Mouse (Mus musculus) right cerebral cortex, postnatal 36 days (tissue): ENCODE results near the gene Hist1h3f.

Experiments
- DNase-seq, 2 experiments: peaks; one replicate each; pipeline ENCODE4 v3.0.0; 2022; ENCODE audit warnings: low spot score in 2 of 2, mixed read lengths in 1 of 2

Hist1h3f gene

DNA sequence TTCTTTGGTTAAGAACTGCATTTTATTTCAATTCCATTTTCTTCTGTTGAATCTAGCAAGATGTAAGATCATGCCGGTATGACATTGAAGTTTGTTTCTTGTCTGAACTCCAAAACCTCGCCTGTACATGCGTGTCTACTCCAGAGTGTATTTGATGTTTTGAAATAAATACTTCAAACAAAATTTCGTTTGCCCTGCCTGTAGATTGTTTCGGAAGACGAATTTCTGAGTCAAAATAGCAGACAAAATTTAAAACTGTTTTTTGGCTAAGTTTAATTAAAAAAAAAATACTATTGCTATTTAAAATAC lies 25.6 kb upstream of the Hist1h3f start:
- DNase-seq: no peak

DNA sequence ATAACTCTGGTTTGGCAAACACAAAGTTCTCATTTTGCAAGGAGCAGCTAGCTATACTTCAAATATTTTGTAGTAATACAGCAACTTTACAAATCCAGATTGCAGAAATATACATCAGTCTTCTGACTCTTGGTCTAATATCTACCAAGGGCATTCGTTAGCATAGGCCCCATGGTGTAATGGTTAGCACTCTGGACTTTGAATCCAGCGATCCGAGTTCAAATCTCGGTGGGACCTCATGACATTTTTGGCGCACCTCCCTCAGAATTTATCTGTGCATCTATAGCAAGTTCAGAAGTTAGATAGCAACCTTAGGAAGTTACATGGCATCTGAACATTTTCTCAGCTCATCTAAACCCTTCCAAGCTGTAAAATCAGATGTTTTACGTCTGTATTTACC lies 25.0 kb upstream of the Hist1h3f start:
- peak; percentile 71 to 77 for DNase-seq

DNA sequence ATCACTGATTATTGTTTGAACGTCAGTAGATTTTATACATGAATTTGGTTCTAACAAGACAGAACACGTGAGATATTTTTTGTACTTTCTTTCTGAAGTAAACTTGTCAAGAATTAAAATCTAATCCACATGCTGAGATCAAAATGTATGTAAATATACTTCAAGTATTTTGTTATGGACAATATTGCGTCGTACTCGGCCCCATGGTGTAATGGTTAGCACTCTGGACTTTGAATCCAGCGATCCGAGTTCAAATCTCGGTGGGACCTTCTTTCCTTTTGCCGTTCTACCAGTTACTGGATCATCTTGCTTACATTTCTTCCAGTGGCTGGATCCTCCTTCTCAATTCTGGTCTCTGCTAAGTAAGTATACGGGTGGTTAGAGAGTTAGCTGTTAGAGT lies 24.4 kb upstream of the Hist1h3f start:
- DNase-seq: peak; percentile 71 to 76

DNA sequence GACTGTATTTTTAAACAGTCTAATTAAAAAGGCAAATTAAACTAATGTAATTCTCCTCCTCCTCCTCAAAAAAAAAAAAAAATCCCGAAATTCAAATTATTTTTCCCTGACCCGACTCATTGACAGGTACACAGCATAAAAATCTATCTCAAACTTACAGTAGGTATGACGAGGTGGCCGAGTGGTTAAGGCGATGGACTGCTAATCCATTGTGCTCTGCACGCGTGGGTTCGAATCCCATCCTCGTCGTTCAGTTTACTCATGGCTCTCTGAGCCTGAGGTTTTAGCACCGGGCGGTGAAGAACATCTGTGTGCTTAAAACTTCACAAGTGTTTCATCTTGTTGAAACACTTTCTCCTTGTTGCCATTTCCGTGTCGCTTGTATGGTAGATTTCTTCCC lies 22.1 kb upstream of the Hist1h3f start:
- peak; percentile 69 to 77 for DNase-seq

DNA sequence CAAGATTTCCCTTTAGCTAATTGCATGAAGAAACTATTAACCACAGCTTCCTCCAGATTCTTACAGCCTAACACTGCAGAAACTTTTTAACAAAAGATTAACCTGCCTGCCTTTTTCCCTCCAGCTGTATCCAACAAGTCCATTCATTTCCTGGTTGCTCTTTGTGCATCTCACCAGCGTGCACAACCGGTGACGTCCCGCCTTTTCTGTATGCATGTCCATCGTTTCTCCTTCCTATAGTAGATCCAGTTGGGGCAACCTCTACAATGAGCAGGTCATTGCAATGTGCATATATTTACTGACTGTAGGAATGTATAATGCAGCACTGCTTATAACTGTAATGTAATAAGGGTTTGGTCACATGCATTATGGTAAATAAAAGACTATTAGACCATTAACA lies 19.9 kb upstream of the Hist1h3f start:
- no peak for DNase-seq

DNA sequence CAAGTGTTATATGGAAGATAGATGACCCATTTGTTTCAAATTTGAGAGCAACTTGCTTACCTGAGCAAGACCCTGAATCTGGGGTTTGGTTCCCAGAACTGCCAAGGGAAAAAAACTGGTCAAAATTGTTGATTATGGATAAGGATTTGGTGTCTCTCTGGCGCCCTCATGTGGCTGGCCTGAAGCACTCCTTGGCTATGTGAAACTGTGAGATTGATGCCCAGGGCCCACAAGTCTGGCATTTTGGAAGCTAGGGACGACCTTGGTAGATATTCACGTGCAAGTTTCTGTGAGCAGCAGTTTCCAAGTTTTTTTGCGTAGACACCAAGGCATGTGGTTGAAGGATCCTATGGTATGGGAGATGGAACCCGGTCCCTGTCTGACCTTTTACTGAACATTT lies 19.2 kb upstream of the Hist1h3f start:
- DNase-seq: peak in 1 of 2 experiments; percentile 26

DNA sequence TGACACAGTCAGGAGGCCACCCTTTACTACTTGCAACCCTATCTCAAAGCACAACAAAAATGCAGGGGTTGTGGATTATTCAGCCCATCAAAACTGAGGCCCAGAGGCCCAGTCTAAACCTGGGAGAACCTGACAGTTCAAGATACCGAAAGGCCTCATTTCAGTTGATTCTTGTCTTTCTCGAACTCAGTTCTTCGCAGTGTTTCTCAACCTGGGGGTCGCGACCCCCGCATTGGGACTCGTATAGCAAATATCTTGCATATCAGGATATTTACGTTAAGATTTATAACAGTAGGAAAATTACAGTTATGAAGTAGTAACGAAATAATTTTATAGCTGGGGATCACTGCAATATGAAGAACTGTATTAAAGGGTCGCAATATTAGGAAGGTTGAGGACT lies 18.0 kb upstream of the Hist1h3f start:
- DNase-seq: no peak

DNA sequence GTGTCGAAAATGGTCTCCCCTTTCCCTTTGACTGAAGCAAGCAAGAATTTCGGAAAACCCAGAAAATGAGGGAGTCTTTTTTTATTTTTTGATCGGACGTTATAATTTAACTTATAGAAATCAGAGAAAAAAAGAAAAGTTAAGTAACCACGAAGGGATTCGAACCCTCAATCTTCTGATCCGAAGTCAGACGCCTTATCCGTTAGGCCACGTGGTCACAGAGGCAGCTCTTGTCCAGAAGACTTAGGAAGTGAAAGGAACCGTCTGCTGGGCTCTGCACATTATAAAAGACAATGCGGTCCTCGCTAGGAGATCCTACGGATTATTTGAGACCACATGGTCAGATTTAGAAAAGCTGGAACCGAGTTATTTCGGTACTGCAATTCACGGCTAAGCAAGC lies 17.5 kb upstream of the Hist1h3f start:
- DNase-seq: peak; percentile 84 to 88

DNA sequence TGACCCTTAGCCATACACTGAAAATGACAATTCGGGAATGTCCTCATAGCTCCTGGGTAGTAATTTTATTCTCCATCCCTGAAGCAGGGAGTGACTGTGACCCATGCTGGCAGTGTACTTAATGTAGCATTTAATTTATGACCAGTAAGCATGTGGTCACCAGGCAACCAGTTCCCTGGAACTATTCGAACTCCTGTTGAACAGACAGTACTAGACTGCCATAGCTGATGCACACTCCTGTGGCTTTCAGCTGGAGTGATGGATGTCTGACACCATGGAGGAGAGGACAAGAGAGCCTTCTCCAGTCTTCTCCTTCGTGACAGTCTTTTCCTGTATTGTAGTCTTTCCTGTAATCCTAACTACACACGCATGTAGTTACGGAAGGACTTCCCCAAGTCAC lies 14.8 kb upstream of the Hist1h3f start:
- DNase-seq: no peak

DNA sequence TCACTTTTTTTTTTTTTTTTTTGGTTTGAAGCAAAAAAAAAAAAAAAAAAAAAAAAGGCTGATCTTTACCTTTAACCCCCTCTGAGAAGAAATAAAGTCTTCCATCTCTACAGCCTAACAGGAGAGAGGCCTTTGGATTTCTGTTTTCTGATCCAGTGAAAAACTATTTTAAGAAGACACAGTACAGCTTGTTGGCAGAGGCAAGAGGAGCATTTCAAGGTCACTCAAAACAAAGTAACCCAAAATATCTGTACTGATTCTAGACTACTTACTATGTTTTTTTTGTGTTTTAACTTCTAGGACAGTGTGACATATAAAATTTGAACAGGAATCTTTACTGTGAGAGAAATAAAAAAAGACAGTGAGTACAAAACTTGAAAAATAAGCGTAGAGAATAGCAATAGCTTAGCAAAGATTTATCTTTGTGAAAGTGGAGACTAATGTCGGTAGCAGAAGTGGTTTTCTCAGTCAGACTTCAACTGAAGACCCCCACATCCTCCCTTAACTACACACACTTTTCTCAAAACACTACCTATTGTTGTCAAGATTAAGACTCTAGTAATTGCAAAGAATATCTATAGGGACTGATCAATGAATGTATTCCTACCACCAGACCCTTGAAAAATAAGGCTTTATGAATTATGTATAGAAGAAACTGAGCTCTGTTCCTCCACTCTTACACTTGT lies 14.2 kb upstream of the Hist1h3f start:
- DNase-seq: no peak

DNA sequence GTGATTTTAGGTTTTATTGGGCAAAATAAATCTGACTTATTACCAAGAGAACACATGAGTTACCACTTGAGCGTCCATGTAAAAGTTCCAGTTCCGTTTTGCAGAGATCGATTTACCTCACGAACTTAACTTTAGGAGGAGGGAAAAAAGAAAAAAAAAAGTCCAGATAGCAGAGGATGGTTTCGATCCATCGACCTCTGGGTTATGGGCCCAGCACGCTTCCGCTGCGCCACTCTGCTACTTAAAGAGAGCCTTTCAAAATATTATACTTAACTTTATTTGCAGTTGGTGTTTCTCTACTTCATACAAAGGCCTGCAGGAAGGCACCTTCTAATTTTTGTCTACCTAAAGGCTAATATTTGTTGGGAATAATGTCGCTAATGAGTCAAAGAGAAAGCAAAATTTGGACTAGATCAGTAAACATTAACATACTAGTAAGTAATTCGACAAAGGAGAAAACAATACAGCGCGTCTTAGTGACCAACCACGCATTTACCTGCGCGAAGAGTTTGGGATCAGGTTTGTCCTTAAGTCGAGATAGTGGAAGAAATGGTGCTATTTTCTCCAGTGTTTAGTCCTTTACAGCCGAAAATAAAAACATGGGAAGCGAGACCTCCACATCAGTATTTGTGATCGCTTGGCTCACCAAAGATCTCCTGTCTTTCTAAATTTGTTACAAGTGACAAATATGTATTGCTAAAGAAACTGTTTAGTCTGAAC lies 13.5 kb upstream of the Hist1h3f start:
- peak; percentile 36 to 49 for DNase-seq

DNA sequence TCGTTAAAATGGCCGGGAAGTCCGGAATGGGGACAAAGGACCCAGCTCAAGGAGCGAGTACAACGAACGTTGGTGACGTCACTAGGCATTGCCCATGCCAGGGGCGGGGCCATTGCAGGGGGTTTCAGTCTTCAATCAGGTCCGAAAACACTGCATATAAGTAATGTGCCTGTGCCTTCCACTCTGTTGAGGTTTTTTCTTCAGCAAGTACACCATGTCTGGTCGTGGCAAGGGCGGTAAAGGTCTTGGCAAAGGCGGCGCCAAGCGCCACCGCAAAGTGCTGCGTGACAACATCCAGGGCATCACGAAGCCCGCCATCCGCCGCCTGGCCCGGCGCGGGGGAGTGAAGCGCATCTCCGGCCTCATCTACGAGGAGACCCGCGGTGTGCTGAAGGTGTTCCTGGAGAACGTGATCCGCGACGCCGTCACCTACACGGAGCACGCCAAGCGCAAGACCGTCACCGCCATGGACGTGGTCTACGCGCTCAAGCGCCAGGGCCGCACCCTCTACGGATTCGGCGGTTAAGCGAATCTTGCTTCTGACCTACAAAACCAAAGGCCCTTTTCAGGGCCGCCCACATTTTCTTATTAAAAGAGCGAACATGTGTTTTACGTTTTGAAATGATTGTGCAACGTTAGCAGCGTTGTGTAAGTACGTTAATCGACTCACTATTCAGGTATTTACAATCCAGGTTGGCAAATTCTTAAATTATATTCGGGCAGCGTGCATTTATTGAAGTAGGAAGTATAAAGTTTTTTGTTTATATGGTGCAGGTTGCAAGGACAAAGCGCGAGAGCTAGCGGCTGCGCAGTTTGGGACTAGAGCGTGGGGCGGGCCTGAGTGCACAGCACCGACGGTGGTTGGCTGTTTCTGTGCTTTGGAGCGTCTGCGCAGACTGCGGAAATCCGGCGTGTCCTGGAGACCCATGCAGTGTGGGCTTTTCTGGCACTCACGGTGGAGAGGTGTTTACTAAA lies 12.7 kb upstream of the Hist1h3f start, which contains the start of gene Hist1h4h:
Gene Hist1h4h (plus strand): TSS at position 150 of the 975 bp plus-strand sequence.
- peak; percentile 95 to 97 for DNase-seq

DNA sequence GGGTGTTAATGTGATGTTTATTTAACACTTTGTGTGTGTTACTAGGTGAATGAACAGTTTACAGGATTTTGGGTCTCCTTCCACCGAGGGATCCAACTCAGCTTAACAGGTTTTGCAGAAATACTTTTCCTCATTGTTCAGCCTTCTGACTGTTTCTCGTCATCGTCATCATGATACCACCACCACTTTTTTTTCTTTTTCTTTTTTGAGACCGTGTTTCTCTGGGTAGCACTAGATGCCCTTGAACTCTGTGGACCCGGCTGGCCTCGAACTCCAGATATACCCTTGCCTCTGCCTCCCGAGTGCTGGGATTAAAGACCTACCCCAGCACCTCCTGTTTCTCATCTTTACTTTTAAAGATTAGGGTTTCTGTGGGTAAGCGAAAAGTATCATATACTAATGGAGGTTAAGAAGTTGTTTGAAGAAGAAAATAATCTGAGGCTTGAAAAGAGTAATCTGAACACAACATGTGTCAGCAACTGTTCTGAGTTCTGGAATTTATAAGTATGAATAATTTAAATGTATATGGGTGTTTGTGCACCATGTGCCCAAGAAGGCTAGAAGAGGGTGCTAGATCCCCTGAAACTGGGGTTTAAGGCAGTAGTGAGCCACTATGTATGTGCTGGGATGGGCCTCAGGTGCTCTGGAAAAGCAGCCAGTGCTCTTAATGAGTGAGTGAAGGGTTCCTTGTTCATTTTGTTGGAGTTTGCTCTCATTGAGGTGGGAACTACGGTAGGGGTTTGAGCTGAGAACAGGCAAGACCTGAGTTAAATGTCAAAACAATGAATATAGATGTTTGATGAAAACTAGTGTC lies 11.4 kb upstream of the Hist1h3f start:
- DNase-seq: no peak

DNA sequence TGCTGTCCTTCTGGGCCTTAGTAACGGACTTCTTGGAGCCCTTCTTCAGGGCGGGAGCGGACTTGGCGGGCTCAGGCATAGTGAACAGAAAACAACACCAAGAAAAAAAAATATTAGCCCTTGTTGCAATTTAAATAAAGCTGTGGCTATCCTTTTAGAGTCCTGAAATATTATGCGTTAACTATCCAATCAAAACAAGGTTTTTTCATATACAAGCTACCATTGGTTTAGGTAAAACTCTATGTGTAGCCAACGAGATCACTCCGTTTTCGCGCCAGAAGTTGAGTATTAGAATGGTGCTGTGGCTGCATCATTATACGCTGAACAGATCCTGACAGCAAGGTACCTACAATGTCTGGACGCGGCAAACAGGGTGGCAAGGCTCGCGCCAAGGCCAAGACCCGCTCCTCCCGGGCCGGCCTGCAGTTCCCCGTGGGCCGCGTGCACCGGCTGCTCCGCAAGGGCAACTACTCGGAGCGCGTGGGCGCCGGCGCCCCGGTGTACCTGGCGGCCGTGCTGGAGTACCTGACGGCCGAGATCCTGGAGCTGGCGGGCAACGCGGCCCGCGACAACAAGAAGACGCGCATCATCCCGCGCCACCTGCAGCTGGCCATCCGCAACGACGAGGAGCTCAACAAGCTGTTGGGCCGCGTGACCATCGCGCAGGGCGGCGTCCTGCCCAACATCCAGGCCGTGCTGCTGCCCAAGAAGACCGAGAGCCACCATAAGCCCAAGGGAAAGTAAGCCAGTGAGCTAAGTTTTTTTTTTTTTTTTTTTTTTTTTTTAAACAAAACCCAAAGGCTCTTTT lies 10.1 kb upstream of the Hist1h3f start, which contains the start of gene Hist1h2af:
Gene Hist1h2af (plus strand): TSS at position 347 of the 808 bp plus-strand sequence.
- peak; percentile 72 to 81 for DNase-seq

DNA sequence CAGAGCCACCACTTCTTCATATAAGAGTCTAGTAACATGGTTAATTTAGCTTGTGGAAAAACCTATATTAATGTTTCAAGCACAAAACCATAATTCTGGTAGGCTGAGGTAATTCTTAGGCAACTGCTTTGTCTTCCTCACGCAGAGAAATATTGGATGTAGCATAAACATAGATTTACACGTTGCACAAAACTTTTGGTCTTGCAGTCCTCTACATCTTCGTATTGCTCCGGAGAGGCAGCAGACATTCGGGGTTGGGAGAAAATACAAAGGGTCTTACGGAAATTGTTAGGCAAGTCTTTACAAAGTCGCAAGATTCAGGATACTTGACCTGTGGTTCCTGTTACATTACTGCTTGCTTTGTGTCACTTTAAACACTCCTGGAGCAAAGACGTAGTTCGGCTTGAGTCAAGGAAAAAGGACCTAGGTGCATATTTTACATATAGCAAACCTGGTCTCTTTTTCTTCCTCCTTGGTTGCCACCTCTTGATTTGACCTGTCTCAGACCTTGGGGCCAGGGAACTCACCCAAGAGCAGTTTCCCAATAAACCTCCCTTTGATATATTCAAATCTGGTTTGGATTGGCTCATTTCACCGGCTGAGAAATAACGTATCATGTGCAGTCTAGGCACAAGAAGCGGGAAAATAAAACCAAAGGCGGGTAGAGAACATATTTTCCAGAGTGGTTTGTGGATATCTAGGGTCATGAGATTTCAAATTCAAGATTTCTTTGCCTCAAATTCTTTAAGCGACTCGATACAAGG lies 9.3 kb upstream of the Hist1h3f start:
- DNase-seq: no peak

DNA sequence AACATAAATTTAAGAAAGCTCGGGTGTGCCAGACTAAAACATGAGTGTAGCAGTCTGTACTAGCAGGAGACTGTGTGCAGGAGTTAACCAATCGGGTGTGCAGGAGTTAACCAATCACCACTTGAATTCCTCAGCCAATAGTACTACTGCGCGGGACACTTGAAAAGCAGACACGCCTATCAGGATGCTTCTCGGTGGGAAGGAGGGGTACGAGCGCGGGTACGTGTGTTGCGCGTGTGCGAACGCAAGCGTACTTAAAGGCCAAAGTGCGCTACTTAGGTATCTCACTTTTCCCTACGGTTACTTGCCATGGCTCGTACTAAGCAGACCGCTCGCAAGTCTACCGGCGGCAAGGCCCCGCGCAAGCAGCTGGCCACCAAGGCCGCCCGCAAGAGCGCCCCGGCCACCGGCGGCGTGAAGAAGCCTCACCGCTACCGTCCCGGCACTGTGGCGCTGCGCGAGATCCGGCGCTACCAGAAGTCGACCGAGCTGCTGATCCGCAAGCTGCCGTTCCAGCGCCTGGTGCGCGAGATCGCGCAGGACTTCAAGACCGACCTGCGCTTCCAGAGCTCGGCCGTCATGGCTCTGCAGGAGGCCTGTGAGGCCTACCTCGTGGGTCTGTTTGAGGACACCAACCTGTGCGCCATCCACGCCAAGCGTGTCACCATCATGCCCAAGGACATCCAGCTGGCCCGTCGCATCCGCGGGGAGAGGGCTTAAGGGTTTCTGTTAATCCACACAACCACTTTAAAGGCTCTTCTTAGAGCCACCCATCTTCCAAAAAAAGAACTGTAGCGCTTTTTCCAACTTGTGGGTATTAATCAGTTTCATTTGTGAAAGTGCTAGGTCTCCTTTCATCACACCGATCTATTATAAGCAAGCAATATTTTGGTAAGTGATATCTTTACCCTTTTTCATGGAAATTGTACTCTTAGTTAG lies 8.4 kb upstream of the Hist1h3f start, which contains the start of gene Hist1h3g:
Gene Hist1h3g (plus strand): TSS at position 286 of the 939 bp plus-strand sequence.
- DNase-seq: peak; percentile 86 to 94

DNA sequence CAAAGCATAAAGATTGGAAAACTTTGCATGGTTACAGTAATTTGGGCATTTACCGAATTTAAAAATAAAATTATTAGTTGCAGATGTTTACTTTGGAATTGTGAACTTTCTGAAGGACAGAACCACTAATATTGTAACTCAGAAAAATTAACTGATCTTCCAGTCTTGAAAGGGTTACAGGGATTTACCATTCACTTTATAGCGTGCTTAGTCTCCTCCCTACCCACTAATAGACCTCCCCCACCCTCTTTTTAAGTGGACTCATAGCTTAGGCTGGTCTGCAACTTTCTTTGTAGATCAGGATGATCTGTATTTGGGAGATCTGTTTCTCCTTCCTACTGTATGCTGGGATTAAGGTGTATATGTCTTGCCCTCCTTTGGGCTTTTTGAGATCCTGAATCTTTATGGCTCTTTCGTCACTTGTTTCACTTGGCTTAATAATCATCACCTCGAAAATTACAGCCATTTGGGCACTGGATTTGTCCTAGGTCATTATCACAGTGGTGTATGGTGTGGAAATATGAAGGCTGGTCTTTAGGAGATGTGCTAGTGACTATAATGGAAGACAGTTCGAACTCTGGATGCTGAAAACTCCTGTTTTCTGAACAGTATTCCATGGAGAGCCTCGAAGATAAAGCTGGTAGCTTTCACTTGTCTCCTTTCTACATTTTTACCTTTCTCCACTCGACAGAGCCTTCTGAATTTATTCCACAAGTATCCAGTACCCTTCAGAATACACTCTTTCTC lies 7.6 kb upstream of the Hist1h3f start:
- no peak for DNase-seq
